Comparison of ENCODE assay signal across 9 mouse cellular contexts in genomic region chr11:80778916-80779526, GRCm38 (mm10). TPM values are rescaled to one million over a fixed set of nuclear protein-coding genes. Genes with fewer than 3 reads are reported as not detected.
DNase-seq lines count a peak whose midpoint lies in the region; ATAC-seq and TF ChIP-seq lines count a peak whose summit lies in the region.
"Had no signal": no experiment of that assay in that cellular context is flagged by ENCODE, and none has a peak within 500 bp of the region (broad histone marks: within the 10 kb centered on the region; RNA-seq: fewer than 3 reads in every experiment).

No protein-coding gene starts in this region.

- no peaks in the 10 kb centered on the region for H3K36me3 ChIP-seq in heart, embryonic 12.5 days
- H3K36me3 ChIP-seq in G1E (replicated peaks) = no peaks in the 10 kb centered on the region
- no peaks in the 10 kb centered on the region for H3K36me3 ChIP-seq in heart, embryonic 16.5 days (ENCODE audit: control insufficient read depth, insufficient read depth)
- no peaks in the 10 kb centered on the region for H3K36me3 ChIP-seq in midbrain, embryonic 10.5 days

- DNase-seq in heart, postnatal 25 days (ENCODE audit: low spot score) = no peak
- DNase-seq in G1E (ENCODE audit: low spot score) = no peak
- no peak for DNase-seq in midbrain, embryonic 10.5 days (ENCODE audit: low spot score)
- no peak for DNase-seq in thymus, adult 18-20 months
- no peak for DNase-seq in right cerebral cortex, postnatal 10 days (ENCODE audit: low spot score in 2 of 2)
- DNase-seq in adrenal gland, adult 2 months = no peak

- intact Hi-C loops in heart, postnatal 25 days (cut with DNase I) = no loop called here

- ATAC-seq in heart, embryonic 12.5 days (ENCODE audit: insufficient number of reproducible peaks, low FRiP score) = no peak
- ATAC-seq in G1E (ENCODE audit: extremely low read depth, insufficient number of reproducible peaks, low FRiP score, poor library complexity, severe bottlenecking) = no peak
- ATAC-seq in heart, embryonic 16.5 days (replicated peaks; ENCODE audit: extremely low read depth, insufficient read depth, low FRiP score) = no peak

- H3K4me1 ChIP-seq in heart, embryonic 12.5 days (replicated peaks) = peaks cover 12% of the 10 kb centered on the region
- no peaks in the 10 kb centered on the region for H3K4me1 ChIP-seq in G1E (ENCODE audit: insufficient read depth, low read depth, low read length)
- peaks cover 6% of the 10 kb centered on the region for H3K4me1 ChIP-seq in heart, embryonic 16.5 days (ENCODE audit: control insufficient read depth, insufficient read depth, low read length)
- peaks cover 17% of the 10 kb centered on the region for H3K4me1 ChIP-seq in midbrain, embryonic 10.5 days

- H3K4me3 ChIP-seq in heart, embryonic 12.5 days = peak overlapping the region; percentile 87
- H3K4me3 ChIP-seq in G1E (ENCODE audit: low read depth, low read length) = 0 out of 2 replicates have a peak overlapping the region, but pooled peaks have one; percentile 16
- H3K4me3 ChIP-seq in heart, embryonic 16.5 days (ENCODE audit: low read length) = peak overlapping the region; percentile 86
- peak overlapping the region; percentile 80 for H3K4me3 ChIP-seq in midbrain, embryonic 10.5 days

- peak overlapping the region; percentile 96 for H3K4me2 ChIP-seq in heart, embryonic 12.5 days
- H3K4me2 ChIP-seq in heart, embryonic 16.5 days (ENCODE audit: low read depth, low read length) = peak overlapping the region; percentile 70

- H3K27ac ChIP-seq in heart, embryonic 12.5 days (ENCODE audit: poor library complexity, severe bottlenecking) = peak overlapping the region; percentile 72
- H3K27ac ChIP-seq in heart, embryonic 16.5 days (ENCODE audit: low read length) = no peak overlapping the region
- H3K27ac ChIP-seq in midbrain, embryonic 10.5 days (replicated peaks) = peak overlapping the region; percentile 79

- H3K27me3 ChIP-seq in heart, embryonic 12.5 days (replicated peaks) = 0 out of 2 replicates have a peak, but pooled peaks cover 5% of the 10 kb centered on the region
- H3K27me3 ChIP-seq in G1E (ENCODE audit: insufficient read depth, low read length) = no peaks in the 10 kb centered on the region
- H3K27me3 ChIP-seq in heart, embryonic 16.5 days (ENCODE audit: control insufficient read depth, insufficient read depth, low read length) = no peaks in the 10 kb centered on the region
- H3K27me3 ChIP-seq in midbrain, embryonic 10.5 days (ENCODE audit: low read depth, poor library complexity, severe bottlenecking) = peaks cover 26% of the 10 kb centered on the region
- H3K27me3 ChIP-seq: Patski had no signal

- 4% methylated on average over 18 of the region's 18 CpGs for WGBS in heart, embryonic 12.5 days
- WGBS in heart, embryonic 16.5 days = 4% methylated on average over 18 of the region's 18 CpGs
- 8% methylated on average over 18 of the region's 18 CpGs for WGBS in midbrain, embryonic 10.5 days

- peak overlapping the region; percentile 80 for H3K9ac ChIP-seq in heart, embryonic 12.5 days
- peak overlapping the region; percentile 81 for H3K9ac ChIP-seq in heart, embryonic 16.5 days (ENCODE audit: low read length)

- no peaks in the 10 kb centered on the region for H3K9me3 ChIP-seq in heart, embryonic 12.5 days (replicated peaks)
- peaks cover 30% of the 10 kb centered on the region for H3K9me3 ChIP-seq in G1E (replicated peaks)
- H3K9me3 ChIP-seq in heart, embryonic 16.5 days (replicated peaks; ENCODE audit: control insufficient read depth, low read length) = no peaks in the 10 kb centered on the region
- H3K9me3 ChIP-seq in midbrain, embryonic 10.5 days (replicated peaks) = no peaks in the 10 kb centered on the region

- TF ChIP-seq CTCF in G1E (IDR thresholded peaks at IDR 0.05; ENCODE audit: low read depth, low read length) = no peak

RNA-seq across cellular contexts. Expression of gene Myo1d, which starts 0.8 kb away (rescaled TPM):
- polyA plus RNA-seq in heart, embryonic 12.5 days (2016; fragmentation: Nextera tagmentation; extraction: Ambion mirVana) = 11.3 and 13.3 TPM in 2 replicates
- total RNA-seq in heart, postnatal 25 days (2021) = 10 to 100 TPM in 1 of 2 experiments, 1 to 10 TPM in 1; 8.7 to 10.9 TPM
- not detected in 2 replicates for total RNA-seq in G1E (2014; fragmentation: Nextera tagmentation)
- not detected in 2 replicates for total RNA-seq in G1E (2017)
- polyA plus RNA-seq in G1E (2012) = not detected in 2 replicates
- polyA plus RNA-seq in heart, embryonic 16.5 days (2015; fragmentation: Nextera tagmentation; extraction: Ambion mirVana) = 7.4 and 7.5 TPM in 2 replicates
- polyA plus RNA-seq in midbrain, embryonic 10.5 days (2016; fragmentation: Nextera tagmentation; extraction: Ambion mirVana) = 2.3 and 2.5 TPM in 2 replicates
- 10 to 100 TPM; 63.8 to 87.9 TPM for total RNA-seq in adrenal gland, adult 2 months (2021)
- polyA plus RNA-seq in adrenal gland, adult 2 months (2012; rRNA removed) = 47.2 and 70.7 TPM in 2 replicates

RNA-seq across cellular contexts. Expression of gene Tmem98, which starts 31.0 kb away (rescaled TPM):
- polyA plus RNA-seq in heart, embryonic 12.5 days (2016; fragmentation: Nextera tagmentation; extraction: Ambion mirVana) = 99.1 and 101 TPM in 2 replicates
- 10 to 100 TPM; 14.7 to 14.8 TPM for total RNA-seq in heart, postnatal 25 days (2021)
- total RNA-seq in G1E (2014; fragmentation: Nextera tagmentation) = not detected in 2 replicates
- total RNA-seq in G1E (2017) = not detected in 2 replicates
- not detected in 2 replicates for polyA plus RNA-seq in G1E (2012)
- 83.0 and 83.5 TPM in 2 replicates for polyA plus RNA-seq in heart, embryonic 16.5 days (2015; fragmentation: Nextera tagmentation; extraction: Ambion mirVana)
- polyA plus RNA-seq in midbrain, embryonic 10.5 days (2016; fragmentation: Nextera tagmentation; extraction: Ambion mirVana) = 94.5 and 98.0 TPM in 2 replicates
- 10 to 100 TPM; 39.6 to 73.2 TPM for total RNA-seq in adrenal gland, adult 2 months (2021)
- polyA plus RNA-seq in adrenal gland, adult 2 months (2012; rRNA removed) = 76.9 and 108 TPM in 2 replicates

Comparison
In these comparisons a context has a peak if more than half of its experiments do, and no peak if none do; other contexts are left out.
1. H3K4me3 ChIP-seq: peak in every context shown above with its lines; median percentile 87 in heart, embryonic 12.5 days; 86 in heart, embryonic 16.5 days; 80 in midbrain, embryonic 10.5 days; 16 in G1E.
2. RNA of gene Tmem98, which starts 31.0 kb away (polyA plus RNA-seq): 76.9 to 108 TPM in adrenal gland, adult 2 months, 99.1 to 101 TPM in heart, embryonic 12.5 days, 94.5 to 98.0 TPM in midbrain, embryonic 10.5 days and 83.0 to 83.5 TPM in heart, embryonic 16.5 days; not detected in G1E; every median in the first group is over 10 times any median in the second.